Mouse (Mus musculus) heart, adult 8-10 months (tissue): ENCODE data around the gene Ggta1. TPM values are rescaled to one million over a fixed set of nuclear protein-coding genes. Genes with fewer than 3 reads are reported as not detected.

Experiments
- DNase-seq: peaks from one replicate; pipeline ENCODE4 v3.0.0; 2022; ENCODE audit warnings: low spot score
- total RNA-seq, 4 experiments: library from RNA; stranded (reverse); gene quantifications; 2 replicates each; pipeline ENCODE4 v1.2.4; 2022

Gene Ggta1
- total RNA-seq, 4 experiments from 2014 or later = 9.9 to 18.2 (median 14.5) TPM

- DNase-seq = no peak
These were observed 28.1 kb upstream of the Ggta1 start for GRCm38 (mm10) chr2:35491151-35491550.

DNA sequence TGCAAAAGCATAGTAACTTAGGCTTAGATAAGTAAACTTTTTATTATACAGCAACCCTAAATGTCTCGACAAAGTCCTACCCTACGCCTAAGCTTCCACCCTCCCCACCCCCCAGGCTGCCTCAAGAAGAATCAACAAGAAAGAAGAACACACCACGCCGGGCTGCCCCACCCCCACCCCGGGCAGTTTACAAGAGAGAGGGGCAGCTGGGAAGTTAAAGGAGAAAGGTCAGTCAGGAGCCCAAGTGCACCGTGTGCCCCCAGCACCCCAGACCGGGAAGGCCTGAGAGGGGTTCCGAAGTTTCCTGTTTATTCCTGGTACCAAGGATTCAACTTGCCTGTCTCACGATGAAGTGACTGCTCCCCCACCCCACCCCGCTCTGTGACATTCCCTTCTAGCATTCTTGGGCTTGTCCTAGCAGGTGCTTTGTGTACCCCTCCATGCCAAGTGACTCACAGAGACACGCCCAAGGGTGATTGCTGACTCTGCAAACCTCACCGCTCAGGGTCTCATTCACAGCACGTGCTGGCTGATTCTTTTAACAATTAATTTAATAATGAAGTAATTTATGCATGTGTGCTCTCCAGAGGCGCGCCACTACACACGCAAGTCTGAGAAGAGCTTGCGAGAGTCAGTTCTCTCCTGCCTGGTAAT lies 27.6 kb upstream of the Ggta1 start:
- no peak for DNase-seq

- no peak for DNase-seq
These were observed 24.7 kb upstream of the Ggta1 start for GRCm38 (mm10) chr2:35487700-35488099.

- no peak for DNase-seq
These were observed 24.1 kb upstream of the Ggta1 start for GRCm38 (mm10) chr2:35486981-35487655.

DNA sequence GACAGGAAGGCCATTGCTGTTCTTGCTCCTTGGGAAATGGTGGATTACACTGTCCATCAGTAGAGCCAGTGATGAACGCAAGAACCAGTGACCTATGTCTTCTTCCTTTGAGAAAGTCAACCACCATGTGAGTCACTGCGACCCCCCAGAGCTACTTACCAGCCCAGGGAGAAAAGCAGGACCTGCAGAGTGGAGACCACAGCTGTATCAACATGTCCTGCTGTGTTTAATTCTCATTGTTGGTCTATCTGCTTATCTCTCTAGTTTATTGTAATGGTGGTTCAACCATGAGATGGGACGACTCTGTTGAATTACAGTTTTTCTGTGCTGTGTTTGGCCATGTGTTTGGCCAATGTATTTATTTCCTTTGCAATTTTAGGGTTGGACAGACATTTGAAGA lies 21.1 kb upstream of the Ggta1 start:
- DNase-seq = no peak

GRCm38 (mm10) chr2:35483402-35483801 lies 20.4 kb upstream of the Ggta1 start:
- no peak for DNase-seq

- DNase-seq = no peak
These were observed 18.4 kb upstream of the Ggta1 start for GRCm38 (mm10) chr2:35481322-35481990.

DNA sequence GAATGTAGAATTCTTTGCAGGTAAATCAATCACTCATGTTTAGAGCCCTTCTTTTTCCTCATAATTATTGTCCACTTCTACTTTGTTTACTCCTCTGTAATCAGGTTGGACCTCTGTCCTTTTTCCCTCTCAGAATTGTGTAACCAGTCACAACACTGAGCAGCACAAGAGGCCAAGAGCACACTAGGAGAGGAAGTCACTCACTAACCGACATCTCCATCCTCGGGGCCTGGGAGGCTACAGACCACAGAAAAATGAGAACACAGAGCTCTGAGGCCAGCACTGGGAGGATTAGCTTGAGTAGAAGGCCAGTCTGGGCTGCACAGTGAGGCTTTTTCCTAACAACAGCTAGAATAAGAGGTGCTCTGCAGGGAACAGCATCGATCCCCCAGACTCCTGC lies 17.0 kb upstream of the Ggta1 start:
- no peak for DNase-seq

- DNase-seq = no peak
These were observed 15.7 kb upstream of the Ggta1 start for GRCm38 (mm10) chr2:35478812-35479122.

- no peak for DNase-seq
These were observed 15.2 kb upstream of the Ggta1 start for GRCm38 (mm10) chr2:35477999-35478811.

GRCm38 (mm10) chr2:35477321-35477720 lies 14.3 kb upstream of the Ggta1 start:
- no peak for DNase-seq

DNA sequence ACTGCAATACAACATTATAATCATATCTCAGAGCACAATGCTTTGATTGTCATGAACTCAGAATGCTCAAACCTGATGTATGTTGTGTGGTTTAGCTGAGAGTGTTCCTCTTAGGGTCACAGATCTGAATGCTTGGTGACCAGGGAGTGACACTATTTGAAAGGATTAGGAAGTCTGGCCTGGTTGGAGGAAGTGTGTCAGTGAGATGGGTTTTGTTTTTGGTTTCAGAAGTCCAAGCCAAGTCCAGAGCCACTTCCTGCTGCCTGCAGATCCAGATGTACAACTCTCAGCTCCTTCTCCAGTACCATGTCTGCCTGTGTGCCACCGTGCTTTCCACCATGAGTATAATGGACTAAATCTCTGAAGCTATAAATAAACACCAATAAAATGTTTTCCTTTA lies 11.9 kb upstream of the Ggta1 start:
- no peak for DNase-seq

DNA sequence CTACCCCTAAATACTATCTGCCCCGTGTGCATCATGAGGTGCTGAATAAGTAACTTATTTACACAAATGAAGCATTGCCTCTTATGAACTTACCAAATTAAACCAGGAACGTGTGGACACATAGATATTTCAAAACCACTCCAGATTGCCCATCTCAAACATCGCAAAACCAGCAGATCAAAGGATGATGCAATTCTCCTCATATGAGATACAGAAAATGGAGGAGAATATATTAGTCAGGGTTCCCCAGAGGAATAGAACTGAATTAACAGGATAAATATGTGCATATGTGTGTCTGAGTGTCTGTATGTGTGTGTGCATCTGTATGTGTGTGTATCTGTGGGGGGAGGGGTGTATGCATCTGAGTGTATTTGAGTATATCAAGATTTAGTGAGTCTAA lies 6.2 kb upstream of the Ggta1 start:
- no peak for DNase-seq

DNA sequence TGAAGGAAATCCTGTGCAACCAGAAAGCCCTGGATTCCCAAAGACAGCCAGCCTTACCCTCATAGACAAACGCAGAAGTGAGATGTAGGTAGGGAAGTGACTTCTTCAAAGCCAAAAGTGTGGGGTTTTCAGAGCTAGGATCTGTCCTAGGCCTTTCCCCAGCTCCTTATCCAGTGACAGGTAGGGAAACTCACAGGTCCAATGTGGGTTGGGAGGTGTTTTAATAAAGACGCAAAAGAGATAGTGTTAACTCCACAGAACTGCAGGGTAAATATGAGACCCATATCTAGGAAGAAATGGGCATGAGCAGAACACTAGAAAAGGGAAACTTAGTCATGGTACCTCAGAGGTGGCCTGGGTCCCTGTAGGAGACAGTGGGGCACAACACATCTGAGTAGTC lies 5.2 kb upstream of the Ggta1 start:
- DNase-seq = no peak

GRCm38 (mm10) chr2:35467855-35468254 lies 4.8 kb upstream of the Ggta1 start:
- DNase-seq = no peak

DNA sequence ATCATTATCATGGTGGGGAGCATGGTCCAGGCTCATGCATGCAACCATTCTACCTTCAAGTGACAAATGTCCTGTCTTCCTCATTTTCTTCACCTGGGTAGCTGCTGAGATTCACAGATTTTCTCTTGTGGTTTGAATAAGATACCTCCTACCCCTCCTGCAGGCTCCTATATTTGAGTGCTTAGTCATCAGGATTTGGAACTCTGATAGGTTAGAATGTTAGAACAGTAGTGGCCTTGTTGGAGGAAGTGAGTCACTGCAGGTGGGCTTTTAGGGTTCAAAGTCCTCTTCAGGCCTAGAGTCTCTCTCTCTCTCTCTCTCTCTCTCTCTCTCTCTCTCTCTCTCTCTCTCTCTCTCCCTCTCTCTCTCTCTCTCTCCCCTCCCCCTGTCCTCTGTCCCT lies 2.6 kb upstream of the Ggta1 start:
- no peak for DNase-seq

DNA sequence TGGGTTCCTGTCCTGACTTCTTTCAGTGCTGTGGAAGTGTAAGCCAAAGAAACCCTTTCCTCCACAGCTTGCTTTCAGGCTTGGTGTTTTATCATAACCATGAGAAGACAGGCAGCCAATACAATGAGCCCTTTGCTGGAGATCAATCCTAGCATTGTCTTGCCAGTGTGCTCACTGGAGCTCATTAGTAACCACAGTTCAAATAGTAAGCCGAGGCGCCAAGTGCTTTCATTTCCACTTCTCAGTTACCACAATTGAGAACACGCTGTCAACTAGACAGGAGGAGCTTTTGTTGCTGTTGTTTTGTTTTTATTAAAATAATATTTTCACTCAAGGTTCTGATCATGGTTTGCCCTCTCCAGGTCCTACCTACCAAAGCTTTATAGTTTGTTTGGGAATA lies 1.5 kb upstream of the Ggta1 start:
- no peak for DNase-seq

- no peak for DNase-seq
These were observed 1.1 kb upstream of the Ggta1 start for GRCm38 (mm10) chr2:35464089-35464534.

- peak; percentile 60 for DNase-seq
These were observed 499 bp upstream of the Ggta1 start for GRCm38 (mm10) chr2:35463372-35464088.

DNA sequence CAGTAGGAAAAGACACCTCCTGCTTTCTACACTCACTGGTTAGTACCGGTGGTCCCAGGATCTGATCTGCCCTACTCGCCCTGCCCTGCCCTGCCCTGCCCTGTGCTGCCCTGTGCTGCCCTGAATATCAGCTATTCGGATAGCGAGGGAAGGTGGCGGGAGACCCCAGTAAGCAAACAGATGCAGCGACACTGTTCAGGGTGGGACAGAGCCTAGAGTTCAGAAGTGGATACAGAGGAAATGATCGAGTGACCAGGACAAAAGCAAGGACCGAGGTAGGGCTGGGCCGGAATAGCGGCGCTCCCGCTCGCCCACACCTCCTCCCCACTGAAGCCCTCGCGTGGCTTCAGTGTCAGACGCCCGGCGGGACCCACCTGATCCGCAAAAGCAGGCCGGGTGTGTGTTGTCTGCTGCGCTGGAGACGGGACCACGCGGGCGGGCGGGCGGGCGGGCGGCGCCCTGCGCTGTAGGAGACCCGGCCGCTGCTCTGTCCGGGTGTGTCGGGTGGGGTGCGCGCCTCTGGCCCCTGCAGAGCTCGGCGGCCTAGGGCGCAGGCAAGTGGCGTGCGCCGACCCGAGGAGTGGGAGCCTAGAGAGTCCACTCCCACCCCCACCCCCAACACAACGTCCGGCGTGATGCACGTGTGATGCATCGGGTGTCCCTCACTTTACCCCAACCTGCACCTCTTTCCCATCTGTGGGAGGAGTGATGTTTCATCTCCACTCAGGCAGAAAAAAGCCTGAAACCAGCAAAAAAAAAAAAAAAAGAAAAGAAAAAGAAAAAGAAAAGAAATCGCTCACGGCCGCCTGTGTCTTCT lies 852 bp downstream of the Ggta1 start:
- no peak for DNase-seq
